Mouse (Mus musculus) right cerebral cortex, postnatal 36 days (tissue): ENCODE results near the gene Son.
A peak's percentile ranks its signal among the peaks of the same experiment; 100 is the strongest.

Experiments
- DNase-seq, 2 experiments: peaks; one replicate each; pipeline ENCODE4 v3.0.0; 2022; ENCODE audit warnings: low spot score in 2 of 2, mixed read lengths in 1 of 2

The Son gene

DNA sequence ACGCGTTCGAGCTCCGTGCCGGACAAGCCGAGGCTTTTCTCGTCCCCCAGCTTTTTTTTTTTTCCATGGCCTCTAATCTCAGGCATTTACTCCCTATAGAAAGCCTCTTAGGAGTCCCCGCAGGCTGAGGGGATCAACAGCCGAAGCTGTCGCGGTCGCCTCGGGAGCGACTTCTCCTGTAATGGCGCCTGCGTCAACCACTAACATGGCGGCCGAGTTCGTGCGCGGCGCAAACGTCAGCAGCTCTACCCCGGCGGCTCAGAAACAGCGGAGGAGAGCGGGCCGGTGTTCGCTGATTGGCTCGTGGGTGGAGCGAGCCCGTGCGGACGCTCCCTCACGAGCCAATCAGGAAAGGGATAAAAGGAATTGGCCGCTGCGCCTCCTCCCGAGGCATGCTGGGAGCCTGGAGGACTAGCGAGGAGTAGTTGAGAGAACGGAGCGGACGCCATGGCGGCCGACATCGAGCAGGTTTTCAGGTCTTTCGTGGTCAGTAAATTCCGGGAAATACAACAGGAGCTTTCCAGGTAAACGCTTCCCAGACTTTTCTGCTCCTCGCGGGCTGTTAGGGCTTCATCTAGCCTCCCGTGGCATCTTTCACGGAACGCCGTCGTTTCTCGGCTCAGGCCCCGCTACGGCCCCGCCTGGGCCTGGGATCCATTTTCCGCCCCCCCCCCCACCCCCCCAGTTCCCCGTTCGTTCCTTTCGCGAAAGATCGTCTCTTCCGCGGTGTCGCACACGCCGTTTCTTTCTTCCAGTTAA, at the start of gene Son:
Gene Son, plus strand, starts transcription at position 46 of the 759 bp plus-strand sequence.
- peak; percentile 96 to 97 for DNase-seq

DNA sequence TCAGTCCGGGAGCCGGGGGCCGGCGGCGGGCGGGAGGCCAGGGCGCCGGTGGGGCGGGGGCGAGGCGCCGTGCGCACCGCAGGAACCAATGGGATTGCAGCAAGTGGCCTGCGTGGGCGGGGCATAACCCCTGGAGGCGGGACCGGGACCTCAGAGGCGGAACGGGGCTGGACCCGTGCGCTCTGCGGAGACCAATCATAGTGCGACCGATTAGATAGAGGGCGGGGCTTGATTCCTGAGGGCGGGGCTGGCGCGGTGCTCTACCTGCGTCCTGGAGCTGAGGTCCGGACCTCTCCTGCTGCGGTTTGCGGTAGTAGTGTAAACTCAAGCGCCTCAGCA, 49.7 kb upstream of the Son start, which contains the start of gene Tmem50b:
Gene Tmem50b, minus strand, starts transcription at position 129 of the 339 bp plus-strand sequence.
- peak; percentile 98 to 99 for DNase-seq

DNA sequence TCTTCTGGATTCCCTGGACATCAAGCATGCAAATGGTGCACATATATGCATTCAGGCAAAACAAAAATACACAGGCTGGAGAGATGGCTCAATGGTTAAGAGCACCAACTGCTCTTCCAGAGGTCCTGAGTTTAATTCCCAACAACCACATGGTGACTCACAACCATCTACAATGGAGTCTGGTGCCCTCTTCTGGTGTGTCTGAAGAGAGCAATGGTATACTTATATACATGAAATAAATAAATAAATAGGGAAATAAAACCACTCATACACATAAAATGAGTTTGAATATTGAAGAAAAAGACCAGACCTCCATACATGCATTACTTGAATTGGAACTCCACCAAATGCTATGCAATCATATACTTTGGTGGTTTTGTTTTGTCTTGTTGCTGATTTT, 48.1 kb upstream of the Son start:
- no peak for DNase-seq

DNA sequence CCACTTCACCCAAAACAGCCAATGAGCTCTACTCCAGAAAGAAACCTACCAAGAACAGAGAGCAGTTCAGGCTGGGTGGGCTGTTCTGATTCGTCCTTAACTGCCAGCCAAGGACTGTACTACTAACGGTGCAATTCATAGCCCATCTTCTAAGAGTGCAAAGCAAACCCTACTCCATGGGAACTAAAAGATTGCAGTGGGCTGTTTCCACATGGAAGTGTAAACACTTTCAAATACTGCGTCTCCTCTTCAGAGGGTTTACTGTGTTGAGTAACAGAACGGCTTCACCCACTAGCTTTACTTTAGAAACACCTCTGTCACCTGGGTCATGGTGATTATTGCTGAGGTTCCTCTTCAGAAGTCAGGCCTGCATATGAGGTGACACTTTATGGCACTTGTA, 46.2 kb upstream of the Son start:
- no peak for DNase-seq

DNA sequence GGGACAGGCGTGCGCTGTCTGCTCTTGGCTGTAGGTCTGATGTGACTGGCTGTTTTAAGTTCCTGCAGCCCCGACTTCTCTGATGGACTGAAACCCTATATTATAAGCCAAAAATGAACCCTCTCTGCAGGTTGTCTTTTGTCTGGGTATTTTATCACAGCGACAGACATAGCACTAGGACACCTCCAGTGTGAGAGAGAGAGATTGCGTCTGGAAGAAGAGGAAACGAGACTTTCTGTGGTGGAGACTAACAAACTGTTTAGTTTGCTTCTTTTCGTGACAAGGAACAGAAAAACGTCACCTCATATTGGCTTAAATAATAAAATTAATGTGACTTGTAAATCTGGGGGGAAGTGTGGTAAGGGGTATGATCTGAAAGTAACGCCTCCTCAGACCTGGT, 45.6 kb upstream of the Son start:
- no peak for DNase-seq

DNA sequence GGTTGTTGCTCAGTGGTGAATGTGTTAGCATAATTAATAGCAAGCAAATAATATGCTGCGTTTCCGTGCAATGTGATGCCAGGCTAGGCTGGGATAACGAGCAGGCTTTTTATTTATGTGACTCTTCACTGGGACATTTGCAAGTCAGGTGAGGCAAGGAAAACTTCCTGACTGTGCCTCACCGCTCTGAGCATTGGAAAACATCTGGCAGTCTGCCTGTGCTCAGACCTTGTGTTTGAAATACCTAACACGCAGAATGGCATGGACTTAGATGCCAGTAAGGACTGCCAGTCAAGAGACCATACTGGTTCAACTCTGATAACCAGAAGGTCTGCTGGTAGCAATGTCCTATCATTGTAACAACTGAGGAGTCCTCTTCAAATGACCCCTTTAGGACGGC, 42.1 kb upstream of the Son start:
- DNase-seq: no peak

DNA sequence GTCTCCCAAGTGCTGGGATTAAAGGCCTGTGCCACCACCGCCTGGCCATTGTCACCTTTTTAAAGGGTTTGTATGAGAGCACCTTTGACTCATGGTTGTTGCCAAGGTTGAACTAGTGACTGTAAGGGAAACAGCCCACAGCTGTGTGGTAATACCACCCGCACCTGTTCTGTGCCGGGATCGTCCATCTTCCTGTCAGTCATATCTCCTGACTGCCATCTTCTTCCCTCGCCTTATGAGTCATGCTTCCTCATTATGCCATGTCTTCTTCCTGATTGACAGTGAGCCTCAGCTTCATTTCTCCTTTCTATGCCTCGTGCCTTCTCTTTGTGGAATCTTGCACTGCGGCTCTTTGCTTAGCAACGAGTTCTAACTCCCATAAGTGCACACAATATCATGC, 40.3 kb upstream of the Son start:
- DNase-seq: no peak

DNA sequence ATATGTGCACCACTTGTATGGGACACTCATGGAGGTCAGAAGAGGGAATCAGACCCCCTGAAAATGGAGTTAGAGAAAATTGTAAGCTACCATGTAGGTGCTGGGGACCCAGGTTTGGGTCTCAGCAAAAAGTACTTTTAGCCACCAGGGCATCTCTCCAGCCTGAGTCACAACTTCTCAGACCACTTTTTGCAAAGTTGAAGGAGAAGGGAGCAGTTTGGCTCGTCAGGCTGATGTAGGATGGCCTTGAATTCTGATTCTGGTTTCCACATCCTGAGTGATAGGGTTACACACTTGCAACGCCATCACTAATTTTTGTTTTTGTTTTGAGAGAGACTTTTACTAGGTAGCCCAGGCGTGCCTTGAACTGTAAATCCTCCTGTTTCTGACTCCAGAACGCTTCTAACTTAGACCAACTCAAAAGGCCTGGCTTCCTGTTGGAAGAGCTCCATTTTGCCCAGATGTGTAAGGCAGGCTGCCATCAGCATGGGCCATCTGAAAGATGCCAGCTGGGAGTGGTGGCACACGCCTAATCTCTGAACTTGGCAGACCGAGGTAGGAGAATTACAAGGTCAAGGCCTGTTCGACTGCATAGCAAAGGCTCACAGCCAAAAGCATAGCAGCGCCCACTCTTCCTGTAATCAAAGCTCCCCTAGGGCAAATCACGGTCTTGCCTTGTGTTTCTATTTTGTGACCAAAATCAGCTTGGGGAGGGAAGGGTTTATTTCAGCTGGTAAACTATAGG, 37.6 kb upstream of the Son start:
- DNase-seq: no peak

DNA sequence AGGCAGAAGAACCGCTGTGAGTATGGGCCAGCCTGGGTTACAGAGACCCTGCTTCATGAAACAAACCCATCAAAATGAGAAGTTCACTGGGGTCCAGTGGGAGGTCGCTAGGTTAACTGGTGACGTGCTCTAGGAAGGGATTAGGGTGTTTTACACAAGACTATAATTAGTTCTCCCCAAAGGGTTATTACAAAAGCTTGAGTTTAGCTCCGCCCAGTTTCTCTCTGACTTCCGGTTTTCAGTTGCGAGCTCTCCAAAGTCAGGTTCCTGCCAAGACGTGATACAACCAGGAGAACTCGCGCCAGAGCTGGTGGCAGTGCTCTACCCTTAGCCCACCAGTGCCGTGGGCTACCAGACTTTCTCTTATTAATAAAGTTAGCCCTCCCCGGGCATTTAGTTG, 36.1 kb upstream of the Son start:
- no peak for DNase-seq

DNA sequence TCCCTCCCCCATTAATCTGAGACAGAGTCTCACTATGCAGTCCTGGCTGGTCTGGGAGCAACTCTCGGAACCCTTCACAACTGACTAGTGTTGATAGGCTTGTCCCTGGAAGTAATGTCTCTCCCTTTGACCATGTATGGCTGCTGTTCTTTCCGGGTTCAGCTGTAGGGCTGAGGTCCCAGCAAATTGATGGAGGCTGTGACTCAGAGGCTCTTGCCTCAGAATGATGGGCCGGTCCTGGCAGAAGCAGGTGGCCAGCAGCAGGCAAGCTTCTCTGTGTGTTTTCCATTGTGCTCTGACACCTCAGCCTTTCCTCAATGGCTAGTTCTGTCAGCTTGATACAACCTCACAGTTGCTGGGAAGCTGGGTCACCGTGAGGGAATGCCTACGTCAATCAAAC, 34.8 kb upstream of the Son start:
- no peak for DNase-seq

DNA sequence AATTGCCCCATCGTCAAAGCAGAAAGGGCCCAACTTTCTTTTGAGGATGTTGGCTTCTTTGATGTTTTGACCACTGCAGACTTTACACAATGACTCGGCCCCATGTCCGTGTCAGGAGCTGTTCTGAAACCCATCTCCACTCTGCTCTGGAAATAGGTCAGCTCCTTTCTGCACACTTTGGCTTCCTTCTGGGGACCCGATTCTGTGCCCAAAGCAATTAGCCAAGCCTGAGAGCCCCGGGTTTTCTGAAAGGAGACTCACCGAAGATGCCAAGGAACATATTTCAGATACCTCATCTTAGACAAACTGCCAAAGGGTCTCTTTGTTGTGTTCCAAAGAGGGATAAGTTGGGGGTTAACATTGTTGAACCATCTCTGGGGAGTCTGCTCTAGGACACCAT, 32.8 kb upstream of the Son start:
- no peak for DNase-seq

DNA sequence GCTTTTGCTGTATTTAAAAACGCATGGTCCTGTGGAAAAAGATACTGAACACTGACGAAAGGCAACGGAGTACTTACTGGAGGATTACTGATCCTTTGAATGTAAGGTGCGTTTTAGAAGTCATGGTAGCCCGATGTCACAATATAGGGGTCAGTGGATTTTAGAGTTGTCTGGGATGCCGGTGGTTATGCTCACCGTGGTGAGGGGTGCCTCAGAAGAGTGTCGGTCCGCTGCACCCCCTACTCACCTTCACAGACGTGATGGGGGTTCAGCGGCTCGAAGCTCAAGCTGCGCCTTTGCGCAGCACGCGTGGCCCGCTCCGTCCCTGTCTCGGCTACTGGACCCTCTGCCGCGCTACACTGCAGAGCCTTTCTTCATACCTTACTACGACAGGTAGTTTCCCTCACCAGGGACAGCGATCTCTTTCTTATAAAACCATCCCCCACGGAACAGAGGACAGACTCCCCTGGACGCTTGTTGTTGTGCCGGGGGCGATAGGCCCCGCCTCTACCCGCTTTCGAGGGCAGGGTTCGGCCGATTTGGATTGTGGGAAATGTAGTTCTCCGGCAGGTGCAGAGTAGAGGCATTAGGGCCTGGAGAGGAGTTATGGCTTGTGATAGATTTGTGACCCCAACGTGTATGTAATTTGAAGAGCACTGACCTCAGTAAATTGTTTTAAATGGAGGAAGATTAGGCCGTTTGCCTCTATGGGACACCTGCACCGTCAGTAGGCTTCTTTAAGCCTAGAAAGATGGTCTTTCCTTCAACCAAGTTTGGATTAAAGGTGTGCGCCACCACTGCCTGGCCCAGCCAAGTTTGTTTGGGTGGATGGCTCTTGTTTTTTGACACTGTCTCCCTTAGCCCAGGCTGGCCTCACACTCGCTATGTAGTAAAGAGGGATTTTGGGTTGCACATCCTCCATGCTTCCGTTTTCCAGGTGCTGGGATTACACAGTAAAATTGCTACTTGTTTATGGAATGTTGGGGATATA, 28.5 kb upstream of the Son start, which contains the start of gene Dnajc28:
Gene Dnajc28, minus strand, starts transcription at position 516 of the 991 bp plus-strand sequence.
- peak; percentile 70 to 75 for DNase-seq

DNA sequence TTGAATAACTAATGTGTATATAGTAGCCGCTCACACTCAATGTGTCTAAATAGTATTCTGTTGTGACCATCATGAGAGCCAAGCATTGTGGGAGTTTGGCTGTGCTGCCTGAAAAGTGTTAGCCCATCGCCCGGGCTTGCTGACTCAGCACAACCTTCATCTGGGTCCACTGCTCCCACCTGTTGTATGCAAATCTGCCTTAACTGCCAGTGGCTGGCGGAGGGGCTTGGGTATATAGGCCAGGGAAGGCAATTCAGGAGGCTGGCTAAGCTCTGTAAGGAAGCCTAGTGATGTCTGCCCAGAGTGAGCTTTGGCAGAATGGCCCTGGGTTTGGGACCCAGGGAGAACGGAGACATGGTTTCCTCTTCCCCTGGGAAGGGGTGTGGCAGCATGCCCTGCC, 27.1 kb upstream of the Son start:
- DNase-seq: no peak

DNA sequence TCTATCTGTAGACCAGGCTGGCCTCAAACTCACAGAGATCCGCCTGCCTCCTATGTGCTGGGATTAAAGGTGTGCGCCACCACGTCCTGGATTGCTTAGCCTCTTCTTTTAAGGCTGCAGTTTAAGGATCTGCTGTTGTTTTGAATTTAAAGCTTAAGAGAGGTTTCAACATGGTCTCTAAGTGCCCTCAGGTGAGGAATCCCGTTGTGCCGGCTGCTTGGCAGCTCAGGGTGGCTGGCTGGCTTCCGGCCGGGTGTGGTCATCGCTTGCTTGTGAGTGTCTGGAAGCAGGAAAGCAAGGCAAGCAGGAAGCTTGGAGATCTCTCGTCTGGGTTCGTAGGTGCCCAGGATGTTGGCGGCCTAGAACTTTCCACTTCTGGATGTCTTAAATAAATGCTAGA, 26.3 kb upstream of the Son start:
- DNase-seq: no peak

DNA sequence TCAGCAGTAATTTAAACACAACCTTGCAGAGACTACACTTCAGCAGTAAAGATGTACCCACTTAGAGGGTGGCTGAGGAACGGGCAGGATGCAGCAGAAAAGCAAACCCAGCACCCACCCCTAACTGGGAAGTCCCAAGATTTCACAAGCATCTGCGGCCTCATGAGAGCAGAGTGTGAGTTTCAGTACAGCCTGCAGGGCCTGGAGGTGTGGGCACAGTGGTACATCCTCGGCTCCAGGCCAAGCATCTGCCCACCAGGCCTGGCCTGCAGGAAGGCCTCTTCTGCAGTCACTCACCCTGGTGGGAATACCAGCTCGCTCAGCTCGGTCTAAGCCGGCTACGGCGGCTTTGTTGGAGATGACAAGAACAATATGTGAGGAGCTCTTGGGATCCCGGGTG, 24.2 kb upstream of the Son start:
- DNase-seq: no peak

DNA sequence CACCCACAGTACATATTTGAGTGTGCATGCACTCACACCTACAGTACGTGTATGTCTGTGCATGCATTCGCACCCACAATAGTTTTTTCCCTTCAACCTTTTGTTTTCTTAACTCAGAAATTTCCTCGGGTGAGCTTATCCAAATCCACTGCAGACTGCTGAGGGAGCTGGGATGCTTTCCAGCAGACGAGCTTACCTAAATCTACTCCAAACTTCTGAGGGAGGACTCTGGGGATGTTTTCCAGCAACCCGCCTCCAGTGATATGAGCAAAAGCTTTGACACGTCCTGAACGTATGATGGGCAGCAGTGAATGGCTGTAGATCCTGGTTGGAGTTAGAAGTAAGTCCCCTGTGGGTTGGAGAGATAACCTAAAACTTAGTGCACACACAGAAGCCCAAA, 19.5 kb upstream of the Son start:
- DNase-seq: peak in 1 of 2 experiments; percentile 12

DNA sequence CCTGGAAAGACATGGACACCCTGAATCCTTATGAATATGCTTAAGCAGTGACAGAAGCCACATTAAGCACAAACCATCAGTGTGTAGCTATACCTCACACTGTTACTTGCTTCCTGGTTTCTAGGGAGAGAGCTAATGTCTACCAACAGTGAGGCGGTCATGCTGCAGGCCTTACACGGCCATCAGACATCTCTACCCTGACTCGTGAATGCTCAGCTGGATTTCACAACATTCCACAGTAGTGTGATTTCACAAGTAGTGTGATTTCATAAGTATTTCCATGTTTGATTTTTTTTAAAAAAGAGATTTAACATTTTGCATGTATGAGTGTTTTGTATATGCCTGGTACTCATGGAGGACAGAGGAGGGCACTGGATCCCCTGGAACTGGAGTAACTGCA, 18.6 kb upstream of the Son start:
- no peak for DNase-seq

DNA sequence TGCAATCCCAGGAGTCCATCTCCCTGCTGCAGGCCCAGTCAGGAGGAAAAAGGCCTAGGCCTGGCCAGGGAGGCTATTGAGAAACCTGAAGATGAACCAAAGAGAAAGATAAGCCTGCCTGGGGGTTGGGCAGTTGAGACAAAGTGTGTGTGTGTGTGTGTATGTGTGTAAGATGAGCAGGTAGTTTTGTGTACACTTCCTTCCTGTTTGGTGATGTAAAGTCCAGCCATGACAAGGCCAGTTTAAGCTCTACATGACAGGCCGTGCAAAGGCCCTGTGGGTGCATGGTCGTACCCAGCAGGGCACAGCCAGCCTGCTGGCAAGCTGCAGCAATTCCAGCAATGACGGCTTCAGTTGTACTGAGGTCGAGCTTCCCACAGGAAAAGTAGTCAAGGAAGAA, 17.6 kb upstream of the Son start:
- no peak for DNase-seq

DNA sequence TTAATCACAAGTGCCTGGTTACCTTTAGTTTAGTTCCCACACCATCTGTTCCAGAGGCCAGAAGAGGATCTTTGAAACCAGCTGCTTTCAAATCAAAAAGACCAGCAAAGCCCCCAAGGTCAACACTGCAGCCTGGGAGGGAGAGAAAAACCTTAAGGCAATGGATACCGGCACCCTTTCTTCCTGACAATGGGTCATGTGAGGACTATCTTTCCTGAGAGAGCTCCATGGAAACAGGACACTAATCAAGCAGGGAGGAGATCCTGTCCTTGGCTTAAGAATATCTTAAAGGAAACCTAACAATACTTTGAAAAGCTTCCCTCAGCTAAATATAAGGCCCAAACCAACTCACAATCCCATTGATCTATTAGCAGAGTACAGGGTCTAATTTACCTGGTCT, 16.7 kb upstream of the Son start:
- DNase-seq: no peak

DNA sequence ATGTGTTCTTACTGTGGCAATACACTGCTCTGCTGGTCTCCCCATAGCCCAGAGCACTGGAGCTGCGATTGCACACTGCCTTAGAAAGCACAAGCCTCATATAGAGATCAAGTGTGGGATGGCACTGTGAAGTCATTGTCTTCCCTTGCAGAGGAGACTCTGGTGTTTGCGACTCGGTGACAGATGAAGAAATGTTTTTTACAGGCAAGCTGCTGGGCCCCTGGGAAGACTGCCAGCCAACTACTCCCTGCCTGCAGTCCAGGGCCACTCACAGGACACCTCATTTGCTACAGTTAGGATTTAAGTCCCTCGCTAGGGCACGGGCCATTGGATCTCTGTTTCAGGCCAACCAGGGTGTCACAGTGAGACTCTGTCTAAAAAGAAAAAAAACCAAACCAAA, 14.9 kb upstream of the Son start:
- no peak for DNase-seq

DNA sequence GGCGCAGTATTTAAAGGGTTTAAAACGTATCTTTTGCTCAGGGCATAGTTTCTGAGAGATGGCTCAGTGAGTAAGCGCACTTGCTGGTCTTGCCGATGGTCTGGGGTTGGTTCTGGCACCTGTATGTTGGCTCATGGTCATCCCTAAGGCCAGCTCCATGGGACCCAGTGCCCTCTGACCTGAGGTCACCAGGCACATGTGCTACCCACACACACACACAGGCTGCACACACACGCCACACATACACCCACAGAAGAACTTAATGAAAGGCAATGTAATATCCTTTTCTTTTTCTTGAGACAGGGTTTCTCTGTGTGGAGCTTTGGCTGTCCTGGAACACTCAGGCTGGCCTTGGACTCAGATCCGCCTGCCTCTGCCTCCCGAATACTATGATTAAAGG, 14.4 kb upstream of the Son start:
- DNase-seq: no peak

DNA sequence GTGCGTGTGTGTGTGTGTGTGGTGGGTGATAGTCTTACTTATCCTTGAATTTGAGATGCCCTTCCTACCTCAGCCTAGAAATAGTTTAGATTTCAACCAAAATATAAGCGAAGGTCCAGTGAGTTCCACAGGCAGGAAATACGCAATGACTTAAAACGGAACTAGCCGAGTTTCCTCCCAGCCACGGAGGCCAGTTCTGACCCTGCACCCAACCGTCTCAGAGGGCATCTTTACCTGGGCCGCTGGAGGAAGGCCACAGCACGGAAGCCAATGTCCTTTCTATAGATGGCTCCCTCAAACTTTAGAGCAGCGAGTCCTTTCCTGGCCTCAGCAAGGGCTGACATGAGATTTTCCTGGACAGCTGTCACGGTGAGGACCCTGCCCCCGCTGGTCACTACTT, 13.7 kb upstream of the Son start:
- DNase-seq: no peak
